Mouse (Mus musculus): ENCODE measurements at regions not wholly inside any gene's neighbourhood (a gene's known extent, or its start where the extent isn't known, plus 50 kb on each side); places are given as distances from the start of the nearest gene placed in this dataset.

DNA sequence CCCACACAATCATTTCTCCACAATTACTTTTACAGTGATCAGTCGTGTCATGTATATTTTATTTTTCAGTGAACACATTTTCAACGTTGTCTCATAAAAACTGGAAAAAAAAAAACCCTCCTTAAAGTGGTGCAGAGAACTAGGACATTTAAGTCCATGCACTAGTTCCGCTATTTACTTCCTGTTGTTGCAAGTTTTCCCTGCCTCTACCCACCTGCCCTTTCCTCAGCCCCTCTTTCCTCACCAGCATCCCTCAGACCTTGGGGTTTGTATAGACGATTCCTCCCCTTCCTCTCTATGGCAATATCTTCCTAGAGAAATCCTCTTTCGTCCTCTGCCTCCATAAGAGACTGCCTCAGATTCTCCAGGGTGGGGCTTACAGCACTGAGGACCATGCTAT, 64.9 kb upstream of the Tfpi start:
- Histone ChIP-seq H3K4me3 (ENCODE audit: insufficient read depth in 1 of 2, low read depth in 2 of 2, low read length in 2 of 2) (no peak overlapping the region), H3K4me1 (replicated peaks; ENCODE audit: control insufficient read depth in 2 of 2, insufficient read depth in 2 of 2, low read length in 1 of 2) (no peaks in the 10 kb centered on the region), H3K36me3 (replicated peaks; ENCODE audit: control insufficient read depth, insufficient read depth, low read depth) (no peaks in the 10 kb centered on the region), H3K4me2 (ENCODE audit: low read depth) (no peak overlapping the region), H3K9ac (replicated peaks) (no peak overlapping the region), H3K27me3 (ENCODE audit: control insufficient read depth, insufficient read depth, low read length) (no peaks in the 10 kb centered on the region), H3K27ac (no peak overlapping the region), H3K9me3 (ENCODE audit: control insufficient read depth, low read length) (no peaks in the 10 kb centered on the region)
- WGBS (ENCODE audit: insufficient replicate concordance) = 31% methylated on average over 5 of the region's 5 CpGs
- DNase-seq (ENCODE audit: low read depth in 3 of 3, low spot score in 3 of 3) (no peak), ATAC-seq (ENCODE audit: insufficient read depth) (no peak)
- TF ChIP-seq EP300 (IDR thresholded peaks at IDR 0.05; ENCODE audit: low read depth) = no peak
- no peak for TF ChIP-seq CTCF (IDR thresholded peaks at IDR 0.05; ENCODE audit: low read depth)

- WGBS (ENCODE audit: insufficient replicate concordance) = 61% methylated on average over 2 of the region's 2 CpGs
- no peaks in the 10 kb centered on the region for H3K4me1 ChIP-seq (replicated peaks; ENCODE audit: control insufficient read depth in 2 of 2, insufficient read depth in 2 of 2, low read length in 1 of 2)
- no peak overlapping the region for H3K27ac ChIP-seq
- H3K36me3 ChIP-seq (replicated peaks; ENCODE audit: control insufficient read depth, insufficient read depth, low read depth) = no peaks in the 10 kb centered on the region
- H3K9ac ChIP-seq (replicated peaks) = no peak overlapping the region
- no peak overlapping the region for H3K4me3 ChIP-seq (ENCODE audit: insufficient read depth in 1 of 2, low read depth in 2 of 2, low read length in 2 of 2)
- H3K9me3 ChIP-seq (ENCODE audit: control insufficient read depth, low read length) = no peaks in the 10 kb centered on the region
- H3K4me2 ChIP-seq (ENCODE audit: low read depth) = no peak overlapping the region
- H3K27me3 ChIP-seq (ENCODE audit: control insufficient read depth, insufficient read depth, low read length) = no peaks in the 10 kb centered on the region
- no peak for TF ChIP-seq CTCF (IDR thresholded peaks at IDR 0.05; ENCODE audit: low read depth)
- no peak for TF ChIP-seq EP300 (IDR thresholded peaks at IDR 0.05; ENCODE audit: low read depth)
- ATAC-seq (ENCODE audit: insufficient read depth) (no peak), DNase-seq (ENCODE audit: low read depth in 3 of 3, low spot score in 3 of 3) (no peak)
These were observed 62.5 kb upstream of the Tfpi start for GRCm38 (mm10) chr2:84539096-84539495.

GRCm38 (mm10) chr2:84537957-84538356, 61.4 kb upstream of the Tfpi start:
- ATAC-seq (ENCODE audit: insufficient read depth) = no peak
- no peak overlapping the region for H3K4me3 ChIP-seq (ENCODE audit: insufficient read depth in 1 of 2, low read depth in 2 of 2, low read length in 2 of 2)
- WGBS (ENCODE audit: insufficient replicate concordance) = 45% methylated on average over 4 of the region's 4 CpGs
- H3K9ac ChIP-seq (replicated peaks) = no peak overlapping the region
- H3K4me2 ChIP-seq (ENCODE audit: low read depth) = no peak overlapping the region
- H3K9me3 ChIP-seq (ENCODE audit: control insufficient read depth, low read length) = no peaks in the 10 kb centered on the region
- no peak for DNase-seq (ENCODE audit: low read depth in 3 of 3, low spot score in 3 of 3)
- no peaks in the 10 kb centered on the region for H3K27me3 ChIP-seq (ENCODE audit: control insufficient read depth, insufficient read depth, low read length)
- no peak for TF ChIP-seq CTCF (IDR thresholded peaks at IDR 0.05; ENCODE audit: low read depth)
- no peak for TF ChIP-seq EP300 (IDR thresholded peaks at IDR 0.05; ENCODE audit: low read depth)
- no peak overlapping the region for H3K27ac ChIP-seq
- H3K36me3 ChIP-seq (replicated peaks; ENCODE audit: control insufficient read depth, insufficient read depth, low read depth) = no peaks in the 10 kb centered on the region
- H3K4me1 ChIP-seq (replicated peaks; ENCODE audit: control insufficient read depth in 2 of 2, insufficient read depth in 2 of 2, low read length in 1 of 2) = no peaks in the 10 kb centered on the region

DNA sequence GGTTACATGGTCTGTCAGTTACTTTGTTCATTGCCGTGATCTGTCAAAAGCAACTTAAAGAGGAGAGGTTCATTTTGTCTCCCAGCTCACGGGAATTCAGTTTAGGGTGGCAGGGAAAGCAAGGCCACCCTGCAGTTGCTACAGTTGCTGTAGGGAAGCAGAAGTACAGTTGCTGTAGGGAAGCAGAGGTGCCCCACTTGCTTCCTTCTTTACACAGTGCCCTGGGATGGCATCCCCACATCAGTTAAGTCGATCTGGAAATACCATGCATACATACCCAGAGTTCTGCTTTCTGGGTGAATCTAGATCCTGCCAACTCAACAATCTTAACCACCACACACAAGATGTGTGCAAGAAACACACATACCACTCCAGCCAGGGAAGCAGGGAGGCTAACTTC, 54.6 kb upstream of the Tfpi start:
- WGBS (ENCODE audit: insufficient replicate concordance) = 34% methylated on average over 3 of the region's 3 CpGs
- Histone ChIP-seq H3K27ac (no peak overlapping the region), H3K36me3 (replicated peaks; ENCODE audit: control insufficient read depth, insufficient read depth, low read depth) (no peaks in the 10 kb centered on the region), H3K4me3 (ENCODE audit: insufficient read depth in 1 of 2, low read depth in 2 of 2, low read length in 2 of 2) (no peak overlapping the region), H3K4me1 (replicated peaks; ENCODE audit: control insufficient read depth in 2 of 2, insufficient read depth in 2 of 2, low read length in 1 of 2) (no peaks in the 10 kb centered on the region), H3K4me2 (ENCODE audit: low read depth) (no peak overlapping the region), H3K9me3 (ENCODE audit: control insufficient read depth, low read length) (no peaks in the 10 kb centered on the region), H3K27me3 (ENCODE audit: control insufficient read depth, insufficient read depth, low read length) (no peaks in the 10 kb centered on the region), H3K9ac (replicated peaks) (no peak overlapping the region)
- DNase-seq (ENCODE audit: low read depth in 3 of 3, low spot score in 3 of 3) (no peak), ATAC-seq (ENCODE audit: insufficient read depth) (no peak)
- TF ChIP-seq CTCF (IDR thresholded peaks at IDR 0.05; ENCODE audit: low read depth) (no peak), EP300 (IDR thresholded peaks at IDR 0.05; ENCODE audit: low read depth) (no peak)

DNA sequence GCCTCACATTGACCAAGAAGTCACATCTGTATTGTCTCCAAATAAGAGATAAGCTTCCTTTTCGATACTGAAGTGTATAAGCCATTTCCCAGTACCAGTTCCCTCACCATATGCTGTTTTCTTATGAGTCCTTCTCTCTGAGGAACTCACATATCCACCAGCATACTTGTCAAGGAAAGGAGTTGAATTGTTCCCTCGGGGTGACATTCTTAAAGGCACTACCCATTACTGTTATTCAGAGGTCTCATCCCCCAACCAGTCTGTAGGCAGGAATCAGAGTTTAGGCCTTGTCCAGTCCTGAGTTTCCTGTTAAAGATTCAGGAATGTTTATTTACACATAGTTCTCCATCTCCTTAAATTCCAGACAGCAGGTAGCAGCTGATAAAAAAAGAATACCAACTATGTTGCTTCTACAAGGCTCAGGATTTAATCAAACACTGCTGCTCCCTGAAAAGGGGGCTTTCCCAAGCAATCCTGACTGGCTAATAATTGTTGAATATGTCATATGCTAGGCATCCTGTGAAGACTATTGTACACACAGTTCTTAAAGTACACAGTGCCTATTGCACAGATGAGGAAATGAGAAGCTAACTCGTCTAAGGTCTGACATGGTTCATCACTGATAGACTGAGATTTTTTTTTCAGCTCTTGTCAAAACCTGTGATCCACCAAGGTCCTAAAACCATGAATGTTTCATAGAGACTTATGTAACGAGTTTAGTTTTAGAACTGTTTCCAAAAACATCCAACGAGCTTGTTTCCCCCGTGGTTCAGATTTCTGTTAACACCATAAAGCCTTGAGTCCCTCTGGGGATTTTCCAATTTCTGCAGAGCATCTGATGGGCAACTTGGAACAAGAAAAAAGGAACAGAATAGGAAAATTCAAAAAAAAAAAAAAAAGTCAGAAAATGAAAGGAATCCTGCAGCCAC, 52.5 kb upstream of the Tfpi start:
- Histone ChIP-seq H3K27me3 (ENCODE audit: control insufficient read depth, insufficient read depth, low read length) (no peaks in the 10 kb centered on the region), H3K4me3 (ENCODE audit: insufficient read depth in 1 of 2, low read depth in 2 of 2, low read length in 2 of 2) (no peak overlapping the region), H3K36me3 (replicated peaks; ENCODE audit: control insufficient read depth, insufficient read depth, low read depth) (no peaks in the 10 kb centered on the region), H3K4me1 (replicated peaks; ENCODE audit: control insufficient read depth in 2 of 2, insufficient read depth in 2 of 2, low read length in 1 of 2) (no peaks in the 10 kb centered on the region), H3K4me2 (ENCODE audit: low read depth) (no peak overlapping the region), H3K9ac (replicated peaks) (no peak overlapping the region), H3K27ac (no peak overlapping the region), H3K9me3 (ENCODE audit: control insufficient read depth, low read length) (no peaks in the 10 kb centered on the region)
- ATAC-seq (ENCODE audit: insufficient read depth) (no peak), DNase-seq (ENCODE audit: low read depth in 3 of 3, low spot score in 3 of 3) (no peak)
- TF ChIP-seq EP300 (IDR thresholded peaks at IDR 0.05; ENCODE audit: low read depth) (no peak), CTCF (IDR thresholded peaks at IDR 0.05; ENCODE audit: low read depth) (no peak)
- WGBS (ENCODE audit: insufficient replicate concordance) = 46% methylated on average over 6 of the region's 6 CpGs
